Mouse (Mus musculus): ENCODE measurements around the gene Cdca3.
A peak's percentile ranks its signal among the peaks of the same experiment; 100 is the strongest.
"Not testable (repeated sequence)": the region's sequence is repeated elsewhere in the genome, so short reads cannot be mapped to it uniquely, and the experiment has no call there.

Gene Cdca3

DNA sequence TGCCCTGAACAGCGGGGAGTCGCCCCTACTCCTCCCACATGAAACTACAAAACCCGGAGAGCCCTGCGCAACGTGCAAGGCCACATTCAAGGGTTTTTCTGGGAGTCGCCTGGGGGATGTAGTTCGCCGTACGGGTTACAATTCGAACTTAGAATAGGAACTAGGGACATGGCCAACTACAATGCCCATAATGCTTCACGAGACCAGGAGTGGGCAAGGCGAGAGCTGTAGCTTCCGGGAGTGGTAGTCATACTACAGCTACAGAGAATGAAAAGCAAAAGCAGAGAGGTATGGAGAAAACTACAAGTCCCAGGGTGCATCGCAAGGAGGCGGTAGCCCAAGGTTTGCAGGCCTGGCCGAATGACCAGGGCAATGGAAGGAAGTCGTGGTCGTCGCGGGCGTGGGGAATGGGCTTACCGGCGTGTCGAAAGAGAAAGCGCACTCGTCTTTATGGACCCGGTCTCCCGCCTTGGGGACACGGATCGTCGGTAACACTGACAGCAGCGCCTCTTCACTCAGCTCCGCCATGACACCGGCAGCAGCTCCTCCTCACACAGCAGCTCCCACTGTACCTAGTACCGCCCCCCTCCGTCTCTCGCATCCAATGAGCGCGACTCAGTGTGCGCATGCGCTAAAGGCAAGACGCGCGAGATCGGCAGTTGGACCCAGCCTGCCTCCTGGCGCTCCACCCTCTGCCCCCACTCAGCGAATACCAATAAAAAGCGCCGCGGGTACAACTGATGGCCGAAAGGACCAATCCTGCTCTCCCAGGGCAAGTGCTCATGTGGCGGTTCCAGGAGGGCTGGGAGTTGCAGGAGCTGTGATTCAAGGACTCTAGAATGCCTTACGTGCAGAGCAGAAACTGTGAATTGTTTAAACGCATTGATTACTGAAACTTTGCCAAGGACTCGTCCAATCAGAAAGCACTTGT, at the start of gene Cdca3, which contains the start of gene Usp5:
Cdca3 (plus strand) TSS at position 680 of the 931 bp plus-strand sequence.
Usp5 (minus strand) TSS at position 617 of the 931 bp plus-strand sequence.
- DNase-seq (ENCODE audit: low spot score), result peak; percentile 99

DNA sequence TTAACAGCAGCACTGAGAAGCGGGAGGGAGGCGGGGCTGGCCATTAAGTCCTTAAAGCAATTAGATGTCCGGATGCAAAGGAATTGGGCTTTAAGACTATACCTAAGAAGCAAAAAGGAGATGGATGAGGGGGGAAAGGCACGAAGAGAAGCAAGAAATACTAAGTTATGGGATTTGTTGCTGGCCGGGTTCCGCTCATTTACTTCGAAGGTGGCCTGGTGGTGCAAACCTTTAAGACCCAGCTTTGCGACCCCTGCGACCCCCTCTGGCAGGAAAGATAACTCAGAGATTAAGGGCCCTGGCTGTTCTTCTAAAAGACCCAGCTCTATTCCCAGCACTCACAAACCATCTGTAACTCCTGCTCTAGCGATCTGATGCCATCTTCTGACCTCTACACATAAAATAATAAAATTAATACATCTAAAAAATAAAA, 49.3 kb upstream of the Cdca3 start:
- no peak for DNase-seq (ENCODE audit: low spot score)

DNA sequence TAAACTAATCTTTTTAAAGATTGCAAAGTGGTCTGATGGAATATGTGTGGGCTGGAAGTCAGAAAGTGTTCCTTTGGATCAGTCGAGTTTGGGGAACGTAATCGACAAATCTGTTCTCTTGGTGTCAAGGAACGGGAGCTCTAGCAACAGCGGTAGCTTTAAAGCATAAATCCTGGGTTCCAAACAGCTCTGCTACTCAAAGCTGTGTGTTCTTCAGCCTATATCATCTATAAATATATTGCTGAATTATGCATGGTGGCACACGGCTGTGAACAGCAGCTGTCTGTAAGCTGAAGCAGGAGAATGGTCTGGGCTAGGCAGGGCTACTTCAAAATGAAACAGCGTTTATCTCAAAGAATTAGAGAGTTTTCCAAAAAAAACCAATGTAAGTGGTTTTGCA, 48.4 kb upstream of the Cdca3 start:
- DNase-seq (ENCODE audit: low spot score), result no peak

DNA sequence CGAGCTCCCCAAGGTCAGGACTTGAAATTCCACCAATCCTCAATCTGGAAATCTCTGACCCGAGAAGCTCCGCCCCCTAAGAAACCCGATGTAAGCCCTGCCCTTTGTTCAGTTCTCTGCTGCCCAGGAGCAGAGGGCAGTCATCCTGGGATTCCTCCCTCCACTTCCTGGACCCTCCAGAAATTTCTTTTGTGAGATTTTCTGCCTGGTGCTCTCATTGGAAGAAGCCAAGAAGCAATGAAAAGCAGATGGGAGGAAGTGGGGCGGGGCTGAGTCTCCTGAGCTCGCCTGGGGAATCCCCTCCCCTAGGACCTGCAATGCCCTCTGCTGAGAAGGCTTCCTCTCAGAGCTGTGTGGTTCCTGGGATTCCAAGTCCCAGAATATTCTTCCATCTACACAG, 46.9 kb upstream of the Cdca3 start:
- DNase-seq (ENCODE audit: low spot score), result no peak

DNA sequence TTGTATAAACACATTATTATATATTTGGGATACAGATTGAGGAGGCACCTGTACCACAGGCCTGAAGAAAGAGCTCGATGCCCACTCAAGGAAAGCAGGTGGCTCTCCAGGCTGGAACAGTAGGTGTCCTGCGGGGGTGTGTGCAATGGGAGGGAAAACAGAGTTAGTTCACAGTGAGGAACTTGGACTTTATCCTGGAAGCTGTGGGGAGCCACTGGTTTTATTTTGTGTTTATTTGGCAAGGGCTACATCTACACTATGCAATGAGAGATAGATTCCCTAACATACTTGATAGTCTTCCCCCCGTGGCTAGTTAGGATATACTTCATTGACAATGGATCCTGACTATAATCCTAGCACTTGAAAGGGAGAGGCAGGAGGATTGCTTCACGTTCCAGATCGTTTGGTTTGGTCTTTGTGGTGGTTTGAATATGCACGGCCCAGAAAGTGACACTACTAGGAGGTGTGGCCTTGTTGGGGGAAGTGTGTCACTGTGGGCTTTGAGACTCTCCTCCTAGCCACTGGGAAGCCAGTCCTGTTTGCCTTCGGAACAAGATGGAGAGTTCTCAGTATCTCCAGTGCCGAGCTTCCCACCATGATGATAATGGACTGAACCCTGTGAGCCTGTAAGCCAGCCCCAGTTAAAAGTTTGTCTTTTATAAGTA, 42.5 kb upstream of the Cdca3 start:
- DNase-seq (ENCODE audit: low spot score), result no peak

DNA sequence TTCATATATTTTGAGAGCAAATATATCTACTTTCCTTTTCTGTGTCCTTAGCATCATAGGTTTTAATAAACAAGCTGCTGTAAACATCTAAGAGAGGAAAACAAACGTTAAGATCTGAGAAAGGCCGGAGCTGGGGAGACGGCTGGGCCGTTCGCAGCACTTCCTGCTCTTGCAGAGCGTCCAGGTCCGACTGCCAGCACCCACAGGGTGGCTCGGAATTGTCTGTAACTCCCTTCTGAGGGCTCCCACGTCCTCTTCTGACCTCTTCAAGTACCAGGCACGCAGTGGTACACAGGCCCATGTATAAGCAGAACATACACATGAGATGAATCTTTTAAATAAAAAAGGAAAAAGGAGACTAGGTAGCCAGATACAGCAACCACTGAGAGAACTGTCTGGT, 41.6 kb upstream of the Cdca3 start:
- no peak for DNase-seq (ENCODE audit: low spot score)

DNA sequence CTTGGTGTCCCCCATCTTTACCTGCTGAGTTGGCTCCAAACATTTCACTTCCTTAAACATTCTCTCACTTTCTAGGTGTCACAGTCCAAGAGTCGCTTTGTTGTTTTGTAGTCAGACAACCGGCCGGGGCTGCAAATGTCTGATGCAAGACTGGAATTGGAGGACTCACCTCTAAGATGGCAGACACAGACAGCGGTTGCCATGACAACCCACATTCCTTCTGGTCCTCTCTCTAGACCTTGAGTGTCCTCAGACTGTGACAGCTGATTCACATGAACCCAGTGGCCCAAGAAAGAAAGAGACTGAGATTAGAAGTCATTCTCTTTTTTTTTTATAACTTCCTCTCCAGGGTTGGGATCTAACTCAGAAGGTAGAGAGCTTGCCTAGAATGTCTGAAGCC, 39.8 kb upstream of the Cdca3 start:
- no peak for DNase-seq (ENCODE audit: low spot score)

DNA sequence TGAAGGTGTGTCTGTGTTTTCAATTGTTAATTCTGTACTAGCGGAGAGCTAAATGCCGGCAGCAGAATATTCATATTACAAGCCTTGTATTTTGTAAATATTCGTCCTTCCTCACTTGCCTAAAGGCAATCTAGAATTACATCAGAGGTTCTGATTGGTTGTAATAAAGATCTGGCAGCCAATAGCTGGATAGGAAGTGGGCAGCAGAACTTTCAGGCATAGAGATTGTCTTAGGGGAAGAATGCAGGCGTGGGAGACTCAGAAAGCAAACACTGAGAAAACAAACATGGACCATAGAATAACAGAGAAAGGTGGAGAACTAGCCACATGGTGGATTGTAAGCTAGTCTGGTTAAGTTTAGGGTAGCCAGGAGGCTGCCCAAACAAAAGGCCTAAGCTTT, 39.2 kb upstream of the Cdca3 start:
- no peak for DNase-seq (ENCODE audit: low spot score)

DNA sequence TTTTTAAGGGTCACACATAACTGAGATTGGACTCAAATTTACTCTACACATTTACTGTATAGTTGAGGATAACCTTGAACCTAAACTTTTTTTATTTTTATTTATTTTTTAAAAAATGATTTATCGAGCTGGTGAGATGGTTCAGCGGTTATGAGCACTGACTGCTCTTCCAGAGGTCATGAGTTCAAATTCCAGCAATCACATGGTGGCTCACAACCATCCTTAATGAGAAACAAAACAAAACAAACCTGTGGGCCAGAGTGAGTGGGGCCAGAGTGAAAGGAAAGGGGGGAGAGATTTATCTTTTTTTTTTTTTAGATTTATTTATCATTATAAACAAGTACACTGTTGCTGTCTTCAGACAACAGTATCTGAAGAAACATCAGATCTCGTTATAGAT, 37.4 kb upstream of the Cdca3 start:
- no peak for DNase-seq (ENCODE audit: low spot score)

DNA sequence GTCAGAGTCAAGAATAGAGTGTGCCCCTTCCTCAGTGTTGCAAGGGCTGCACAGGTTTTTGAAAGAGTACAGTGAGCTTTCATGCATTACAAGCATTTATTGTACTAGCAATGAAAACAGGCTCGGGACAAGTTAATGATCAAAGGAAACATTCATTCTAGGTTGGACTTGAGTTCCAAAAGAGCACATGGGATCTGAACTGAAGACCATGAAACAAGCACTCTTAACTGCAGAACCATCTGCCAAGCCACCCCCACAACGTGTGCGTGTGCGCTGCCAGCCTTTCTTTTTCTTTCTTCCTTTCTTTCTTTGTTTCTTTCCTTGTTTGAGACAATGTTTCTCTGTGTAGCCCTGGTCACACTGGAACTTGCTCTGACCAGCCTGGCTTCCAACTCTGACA, 33.6 kb upstream of the Cdca3 start:
- no peak for DNase-seq (ENCODE audit: low spot score)

DNA sequence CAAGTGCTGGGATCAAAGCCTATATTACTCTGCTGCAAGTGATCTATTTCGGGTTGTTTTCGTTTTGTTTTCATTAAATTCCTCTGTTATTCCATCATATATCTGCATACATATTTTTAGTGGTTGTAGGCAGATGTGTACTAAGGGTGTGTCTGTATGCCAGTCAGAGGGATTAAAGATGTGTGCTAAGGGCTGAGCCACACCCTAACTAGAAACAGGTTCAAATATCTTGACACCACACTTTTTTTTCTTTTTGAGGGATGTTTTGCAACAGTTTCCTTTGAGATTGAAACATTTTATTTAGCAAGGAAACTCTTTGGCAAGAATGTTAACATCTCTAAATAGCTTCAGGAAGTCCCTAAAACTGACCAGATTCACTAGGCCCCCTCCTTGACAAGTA, 33.1 kb upstream of the Cdca3 start:
- DNase-seq (ENCODE audit: low spot score), result no peak

DNA sequence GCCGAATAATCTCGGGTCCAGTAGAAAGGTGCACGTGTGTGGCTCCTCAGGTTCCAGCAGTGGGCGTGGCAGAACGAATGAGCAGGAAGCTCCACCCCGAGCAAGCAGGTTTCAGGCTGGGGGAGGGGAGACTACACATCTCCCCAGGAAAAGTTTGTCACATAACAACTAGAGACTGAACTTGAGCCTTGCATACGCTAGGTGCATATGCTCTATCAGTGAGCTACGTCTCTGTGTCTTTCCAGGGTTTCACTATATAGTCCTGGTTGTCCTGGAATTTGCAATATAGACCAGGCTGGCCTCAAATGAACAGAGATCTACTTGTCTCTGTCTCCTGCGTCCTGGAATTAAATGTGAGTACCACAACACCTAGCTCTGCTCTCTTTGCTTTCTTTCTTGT, 26.9 kb upstream of the Cdca3 start:
- DNase-seq (ENCODE audit: low spot score), result not testable (repeated sequence)

DNA sequence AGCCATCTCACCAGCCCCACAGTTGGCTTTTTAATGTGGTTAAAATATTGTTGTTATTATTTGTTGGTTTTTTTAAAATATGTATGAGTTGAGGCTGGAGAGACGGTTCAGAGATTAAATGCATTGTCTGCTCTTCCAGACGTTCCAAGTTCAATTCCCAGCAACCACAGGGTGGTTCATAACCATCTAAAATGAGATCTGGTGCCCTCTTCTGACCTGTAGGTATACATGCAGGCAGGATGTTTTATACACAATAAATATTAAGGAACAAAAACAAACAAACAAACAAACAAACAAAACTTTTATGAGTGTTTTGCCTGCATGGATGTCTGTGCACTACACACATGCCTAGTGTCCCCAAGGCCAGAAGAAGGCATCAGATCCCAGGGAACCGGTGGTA, 26.3 kb upstream of the Cdca3 start:
- no peak for DNase-seq (ENCODE audit: low spot score)

DNA sequence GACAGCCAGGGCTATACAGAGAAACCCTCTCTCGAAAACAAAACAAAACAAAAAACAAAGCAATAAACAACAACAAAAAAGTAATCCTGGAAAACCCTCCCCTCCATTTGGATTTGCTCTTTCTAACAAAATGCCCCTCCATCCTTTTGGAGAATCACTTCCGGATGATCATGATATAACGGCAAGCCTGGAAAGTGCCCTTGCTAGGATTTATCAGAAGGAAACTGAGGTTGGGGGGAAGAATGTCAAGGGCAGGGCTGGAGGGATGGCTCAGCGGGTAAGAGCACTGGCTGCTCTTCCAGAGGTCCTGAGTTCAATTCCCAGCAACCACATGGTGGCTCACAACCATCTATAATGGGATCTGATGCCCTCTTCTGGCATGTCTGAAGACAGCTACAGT, 25.7 kb upstream of the Cdca3 start:
- not testable (repeated sequence) for DNase-seq (ENCODE audit: low spot score)

DNA sequence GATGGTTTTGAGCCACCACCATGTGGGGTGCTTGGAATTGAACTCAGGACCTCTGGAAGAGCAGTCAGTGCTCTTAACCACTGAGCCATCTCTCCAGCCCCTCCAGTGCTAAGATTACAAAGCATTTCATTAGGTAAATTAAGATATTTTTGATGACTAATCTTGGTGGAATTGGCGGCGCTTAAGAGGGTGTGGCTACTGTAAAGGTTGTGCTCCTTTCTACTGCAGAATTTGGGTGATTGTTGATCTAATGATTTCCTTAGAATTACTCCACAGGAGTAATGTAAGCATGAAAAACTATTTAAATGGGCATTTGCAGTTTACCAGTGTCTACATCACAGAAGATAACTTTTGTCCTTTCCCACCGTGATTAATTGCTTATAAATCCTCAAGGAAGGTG, 25.0 kb upstream of the Cdca3 start:
- DNase-seq (ENCODE audit: low spot score), result no peak

DNA sequence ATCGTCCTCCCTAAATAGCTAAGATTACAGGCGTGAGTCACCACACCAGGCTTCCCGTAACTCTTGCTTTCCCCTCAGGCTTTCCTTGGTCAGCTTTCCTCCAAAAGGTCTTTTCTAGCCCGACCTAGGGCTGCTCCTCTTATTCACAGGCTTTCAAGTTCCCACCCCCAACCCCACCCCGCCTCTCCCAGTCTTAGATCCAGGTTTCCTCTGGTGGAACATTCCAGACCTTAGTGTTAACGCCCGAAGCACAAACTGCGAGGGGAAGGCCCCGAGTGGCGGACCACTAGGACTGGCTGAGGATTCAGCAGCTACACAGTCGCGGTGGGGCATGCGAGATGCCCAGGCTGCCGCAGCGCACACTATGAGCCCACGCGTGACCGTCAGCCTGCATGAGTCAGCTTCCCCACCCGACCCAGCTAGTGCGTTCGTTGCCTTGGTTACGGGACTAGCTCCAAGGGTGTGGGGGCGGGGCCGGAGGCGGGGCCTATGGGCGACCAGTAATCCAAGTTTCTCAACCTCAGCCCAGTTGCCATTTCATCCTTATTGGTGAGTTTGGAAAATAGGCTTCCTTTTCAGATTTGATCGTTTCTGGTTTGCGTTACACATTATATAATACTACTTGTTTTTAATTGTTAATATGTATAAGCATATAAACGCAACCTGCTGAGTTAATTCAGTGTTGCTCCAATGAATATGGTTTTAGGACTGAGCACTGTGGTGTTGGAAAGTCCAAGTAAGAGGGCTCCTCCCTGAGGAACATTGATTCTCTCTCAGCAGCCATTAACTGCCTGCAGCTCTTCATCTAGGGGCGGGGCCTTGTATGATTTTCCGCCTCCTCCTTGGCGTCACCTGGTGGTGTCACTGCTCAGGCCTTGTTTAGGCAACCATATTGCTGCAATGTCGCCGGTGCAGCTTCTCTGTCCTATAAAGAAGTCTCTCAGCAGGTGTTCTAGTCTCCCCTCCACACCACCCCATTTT, 23.7 kb upstream of the Cdca3 start:
- DNase-seq (ENCODE audit: low spot score), result peak; percentile 95

DNA sequence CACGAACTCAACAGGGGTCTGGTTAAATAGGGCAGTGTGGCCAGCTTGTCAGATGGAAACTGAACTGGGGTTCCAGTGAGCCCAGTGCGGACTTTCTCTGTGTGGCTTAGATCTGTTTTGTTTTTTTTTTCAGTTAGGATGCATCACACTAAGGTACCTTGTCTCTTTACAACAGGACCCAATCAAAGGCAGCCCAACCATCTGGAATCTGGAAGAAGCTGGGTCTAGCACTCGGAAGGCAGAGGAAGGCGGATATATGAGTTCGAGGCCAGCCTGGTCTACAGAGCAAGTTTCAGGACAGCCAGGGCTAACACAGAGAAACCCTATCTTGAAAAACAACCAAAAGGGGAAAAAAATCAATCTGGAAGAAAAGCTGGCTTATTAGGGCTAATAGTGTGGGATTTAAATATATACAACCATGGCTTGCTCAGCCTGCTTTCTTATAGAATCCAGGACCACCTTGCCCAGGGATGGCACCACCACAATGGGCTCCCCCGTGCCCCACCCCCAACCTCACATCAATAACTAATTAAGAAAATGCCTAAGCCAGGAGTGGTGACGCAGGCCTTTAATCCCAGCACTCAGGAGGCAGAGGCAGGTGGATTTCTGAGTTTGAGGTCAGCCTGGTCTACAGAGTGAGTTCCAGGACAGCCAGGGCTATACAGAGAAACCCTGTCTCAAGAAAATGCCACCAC, 22.8 kb upstream of the Cdca3 start:
- DNase-seq (ENCODE audit: low spot score), result no peak

DNA sequence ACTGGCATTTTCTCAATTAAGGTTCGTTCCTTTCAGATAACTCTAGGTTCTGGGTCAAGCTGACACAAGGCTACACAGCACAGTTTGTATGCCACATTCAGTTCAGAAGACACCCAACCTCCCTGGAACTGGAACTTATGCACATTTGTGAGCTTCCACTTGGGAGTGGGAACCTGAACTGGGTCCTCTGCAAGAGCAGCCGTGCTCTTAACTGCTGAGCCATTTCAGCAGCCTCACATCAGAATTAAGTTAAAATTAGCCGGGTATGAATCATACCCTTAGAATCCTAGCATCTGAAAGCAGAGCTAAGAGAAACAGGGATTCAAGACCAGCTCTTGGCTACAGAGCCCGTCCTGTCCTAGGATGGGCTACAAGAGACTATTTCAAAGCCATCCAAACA, 22.0 kb upstream of the Cdca3 start:
- DNase-seq (ENCODE audit: low spot score), result no peak

DNA sequence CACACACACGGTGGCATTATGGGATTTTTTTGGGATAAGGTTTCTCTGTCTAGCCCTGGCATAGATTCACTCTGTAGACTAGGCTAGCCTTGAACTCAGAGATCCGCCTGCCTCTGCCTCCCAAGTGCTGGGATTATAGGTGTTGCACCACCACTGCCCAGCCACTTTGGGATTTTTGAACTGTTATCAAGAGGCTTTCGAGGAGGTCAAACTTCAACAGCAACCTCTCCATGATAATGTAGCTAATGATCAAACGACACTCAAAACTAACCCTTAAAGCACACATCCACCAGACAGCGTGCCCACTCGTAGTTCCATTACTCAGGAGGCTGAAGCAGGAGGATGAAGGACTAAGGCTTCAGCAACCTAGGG, 21.4 kb upstream of the Cdca3 start:
- no peak for DNase-seq (ENCODE audit: low spot score)

DNA sequence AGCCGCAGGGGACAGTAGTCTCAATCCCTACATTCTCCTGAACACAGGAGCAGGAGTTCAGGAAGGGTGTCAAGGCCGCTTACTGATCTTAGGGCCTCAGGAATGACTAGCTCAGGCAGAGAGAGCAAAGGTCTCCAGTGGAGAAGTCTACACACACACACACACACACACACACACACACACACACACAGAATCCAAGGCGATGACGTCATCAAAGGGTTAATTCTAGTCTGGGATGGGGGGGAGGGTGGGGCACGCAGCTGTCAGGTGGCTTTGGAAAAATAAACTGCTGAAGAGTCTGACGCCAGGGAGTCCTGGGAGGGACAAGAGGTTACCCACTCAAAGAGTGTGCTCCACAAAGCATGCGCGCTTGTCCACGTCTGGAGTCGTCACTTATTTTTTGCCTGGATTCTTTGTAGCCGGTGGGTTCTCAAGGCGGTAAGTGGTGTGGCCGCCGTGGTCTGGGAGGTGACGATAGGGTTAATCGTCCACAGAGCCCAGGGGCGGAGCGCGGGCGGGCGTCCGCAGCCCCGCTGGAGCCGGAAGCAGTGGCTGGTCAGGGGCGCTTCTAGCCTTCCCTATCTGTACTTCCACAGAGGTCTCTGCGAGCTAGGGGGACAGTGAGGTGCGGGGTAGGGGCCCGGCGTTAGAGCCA, 20.9 kb upstream of the Cdca3 start, which contains the start of gene Spsb2:
Spsb2 (plus strand) TSS at position 304 of the 655 bp plus-strand sequence.
- DNase-seq (ENCODE audit: low spot score), result peak; percentile 56

Measured in layer of hippocampus, adult 11-12 months (tissue).